Mouse (Mus musculus) lung, postnatal 14 days (tissue): ENCODE data around the gene Pelp1.
A peak's percentile ranks its signal among the peaks of the same experiment; 100 is the strongest.
"Not testable (repeated sequence)": the region's sequence is repeated elsewhere in the genome, so short reads cannot be mapped to it uniquely, and the experiment has no call there.

Source experiments
- DNase-seq: peaks from one replicate; pipeline ENCODE4 v3.0.0; 2021

Gene Pelp1

DNA sequence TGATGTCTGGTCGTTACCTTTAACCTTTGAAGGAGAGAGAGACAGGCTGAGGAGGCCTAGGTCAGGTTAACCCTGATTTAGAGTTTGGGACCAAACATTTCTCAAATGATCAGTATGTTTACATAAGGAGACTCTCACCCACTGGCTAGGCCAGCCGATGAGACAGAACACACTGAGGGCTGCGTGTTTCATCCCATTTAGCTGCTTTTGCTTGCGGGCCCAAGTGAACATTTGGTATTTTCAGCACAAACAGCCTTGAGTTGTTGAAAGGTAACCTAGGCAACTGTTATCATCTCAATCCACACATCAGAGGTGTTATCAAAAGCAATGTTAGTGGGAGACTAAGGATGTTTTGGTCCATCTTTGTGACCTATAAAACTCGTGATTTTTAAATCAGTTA, 9.7 kb upstream of the Pelp1 start:
- no peak for DNase-seq

DNA sequence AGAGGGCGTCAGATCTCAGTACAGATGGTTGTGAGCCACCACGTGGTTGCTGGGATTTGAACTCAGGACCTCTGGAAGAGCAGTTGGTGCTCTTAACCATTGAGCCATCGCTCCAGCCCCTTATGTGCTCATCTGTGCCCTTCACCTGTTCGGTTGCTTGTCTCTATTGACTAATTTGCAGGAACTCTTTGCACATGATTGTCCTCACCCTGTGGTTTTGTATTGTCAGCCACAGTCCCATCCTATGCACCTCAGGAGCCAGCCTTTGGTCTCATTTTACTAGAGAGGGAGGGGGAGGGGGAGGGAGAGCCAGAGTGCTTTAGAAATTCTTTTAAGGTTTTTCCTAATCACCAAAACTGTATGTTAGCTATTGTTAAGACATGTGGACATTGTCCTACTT, 8.4 kb upstream of the Pelp1 start:
- no peak for DNase-seq

DNA sequence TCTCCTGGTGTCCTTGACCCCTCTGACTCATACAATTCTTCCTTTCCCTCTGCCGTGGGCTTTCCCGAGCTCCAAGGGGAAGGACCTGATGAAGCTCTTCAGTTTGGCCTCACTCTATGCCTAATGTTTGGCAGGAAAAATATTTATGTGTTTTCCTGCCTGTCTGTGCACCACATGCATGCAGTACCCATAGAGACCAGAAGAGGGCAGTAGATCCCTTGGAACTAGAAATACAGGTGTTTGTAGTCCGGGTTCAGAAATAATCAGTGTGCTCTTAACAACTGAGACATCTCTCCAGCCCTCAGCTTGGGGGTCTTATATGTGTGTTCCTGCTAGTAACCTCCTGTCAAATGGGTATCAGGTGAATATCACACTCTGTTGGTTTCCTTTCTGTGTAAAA, 4.1 kb upstream of the Pelp1 start:
- peak; percentile 84 for DNase-seq

DNA sequence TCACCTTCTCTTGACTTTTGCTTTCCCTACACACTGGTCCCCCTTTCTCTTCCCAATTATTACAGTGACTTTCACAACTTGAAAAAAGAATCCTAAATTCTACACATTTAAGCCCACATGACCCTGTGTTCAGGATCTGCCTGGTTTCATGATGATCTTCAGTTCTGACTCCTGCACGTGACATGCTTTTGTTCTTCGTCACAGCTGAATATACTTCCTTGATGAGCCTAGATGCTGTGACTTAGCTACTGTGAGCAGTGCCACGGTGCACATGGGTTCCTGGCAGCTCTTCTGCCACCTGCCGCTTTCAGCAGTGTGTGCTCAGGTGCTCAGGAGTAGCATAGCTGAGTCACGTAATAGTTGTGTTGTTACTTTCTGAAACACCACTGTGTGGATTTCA, 2.8 kb upstream of the Pelp1 start:
- DNase-seq = no peak

DNA sequence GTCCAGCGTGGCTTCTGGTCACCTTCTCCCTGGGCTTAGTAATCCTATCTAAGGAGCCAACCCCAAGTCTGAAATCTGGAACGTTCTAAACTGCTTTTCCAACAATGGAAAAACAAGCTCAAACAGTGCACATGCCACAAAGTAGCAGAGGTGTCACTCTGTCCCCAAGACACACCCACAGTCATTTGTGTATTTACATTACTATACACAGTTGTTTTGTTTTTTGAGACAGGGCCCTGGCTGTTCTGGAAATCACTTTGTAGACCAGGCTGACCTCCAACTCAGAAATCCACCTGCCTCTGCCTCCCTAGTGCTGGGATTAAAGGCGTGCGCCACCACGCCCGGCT, 439 bp upstream of the Pelp1 start:
- no peak for DNase-seq

DNA sequence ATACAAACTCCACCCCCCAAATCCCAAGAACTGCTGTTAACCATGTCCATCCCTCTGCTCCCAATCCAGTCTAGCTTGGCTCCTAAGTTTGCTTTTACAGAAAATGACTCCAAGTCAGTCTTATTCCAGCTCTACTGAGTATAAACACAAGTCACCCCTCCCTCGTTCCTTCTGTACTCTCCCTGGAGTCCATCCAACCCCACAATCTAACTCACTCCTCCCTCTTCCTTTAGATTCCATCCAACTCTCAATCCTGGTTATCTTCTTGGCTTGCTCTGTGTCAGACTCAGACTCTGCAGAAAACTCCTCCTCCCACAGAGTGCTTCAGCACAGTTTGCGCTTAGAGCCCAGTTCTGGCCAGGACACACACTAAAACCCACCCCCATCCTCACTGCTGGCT, 6.2 kb downstream of the Pelp1 start:
- peak; percentile 27 for DNase-seq

DNA sequence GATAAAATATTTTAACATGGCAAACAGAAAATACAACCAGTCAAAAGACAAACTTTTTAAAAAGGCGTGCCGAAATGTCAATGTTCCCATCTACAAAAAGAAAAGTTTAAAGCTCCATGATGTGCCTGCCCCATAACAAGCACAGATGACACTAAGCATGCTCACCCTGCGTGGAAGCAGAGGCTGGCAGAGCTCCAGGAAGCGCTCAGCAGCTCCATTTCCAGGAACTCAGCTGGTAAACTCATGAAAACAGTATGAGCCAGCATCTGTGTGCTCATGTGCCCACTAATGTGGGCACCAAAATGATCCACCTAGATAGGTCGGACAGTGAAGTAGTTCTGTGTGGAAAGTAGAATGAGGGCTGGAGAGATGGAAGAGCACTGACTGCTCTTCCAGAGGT, 20.4 kb downstream of the Pelp1 start:
- DNase-seq = no peak

DNA sequence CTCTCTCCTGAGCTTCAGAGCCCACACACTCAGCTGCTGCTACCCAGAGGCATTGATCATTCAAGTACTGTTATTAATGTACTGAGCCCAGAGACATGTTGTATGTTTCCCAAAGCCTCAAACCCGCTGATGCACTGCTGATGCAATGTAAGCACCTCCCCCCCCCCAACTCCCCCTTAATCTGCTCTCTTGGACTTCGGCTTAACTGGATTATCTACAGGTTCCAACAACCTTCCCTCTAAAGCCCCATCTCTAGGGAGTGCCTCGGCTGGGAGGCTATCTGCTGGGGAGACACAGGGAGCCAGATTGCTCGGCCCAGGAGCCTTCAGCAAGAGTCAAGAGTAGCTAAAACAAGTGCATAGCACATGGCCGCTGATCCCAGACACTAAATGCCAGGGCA, 22.4 kb downstream of the Pelp1 start:
- DNase-seq = no peak

DNA sequence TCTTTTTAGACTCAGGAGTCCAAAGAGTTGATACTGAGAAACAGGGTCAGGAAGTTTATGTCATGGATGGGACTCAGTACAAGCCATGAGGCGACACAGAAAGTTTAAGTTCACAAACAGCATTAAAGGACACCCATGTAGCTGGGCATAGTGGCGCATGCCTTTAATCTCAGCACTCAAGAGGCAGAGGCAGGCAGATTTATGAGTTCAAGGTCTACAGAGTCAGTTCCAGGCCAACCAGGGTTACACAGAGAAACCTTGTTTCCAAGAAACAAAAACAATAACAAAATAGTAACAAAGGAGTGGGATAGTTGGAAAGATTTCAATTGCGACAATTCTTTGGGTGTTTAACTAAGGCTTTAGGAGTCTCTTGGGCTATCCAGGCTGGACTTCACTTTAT, 25.7 kb downstream of the Pelp1 start:
- DNase-seq = no peak

DNA sequence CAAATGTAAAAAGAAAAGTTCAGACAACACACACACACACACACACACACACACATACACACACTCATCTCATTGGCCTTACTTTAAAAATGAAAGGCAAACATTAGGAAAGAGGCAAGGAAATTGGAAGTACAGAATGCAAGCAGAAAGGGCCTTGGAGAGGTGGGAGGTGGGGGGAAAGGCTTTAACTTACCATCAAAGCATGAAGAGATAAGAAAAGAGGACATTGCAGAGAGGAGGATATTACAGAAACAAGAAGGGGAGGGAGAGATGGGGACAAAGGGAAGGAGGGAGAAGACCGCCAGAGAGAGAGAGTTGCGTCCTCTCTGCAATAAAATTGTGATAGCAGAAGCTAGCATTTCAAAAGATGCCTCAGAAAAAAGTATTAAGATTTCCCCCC, 28.5 kb downstream of the Pelp1 start:
- no peak for DNase-seq

DNA sequence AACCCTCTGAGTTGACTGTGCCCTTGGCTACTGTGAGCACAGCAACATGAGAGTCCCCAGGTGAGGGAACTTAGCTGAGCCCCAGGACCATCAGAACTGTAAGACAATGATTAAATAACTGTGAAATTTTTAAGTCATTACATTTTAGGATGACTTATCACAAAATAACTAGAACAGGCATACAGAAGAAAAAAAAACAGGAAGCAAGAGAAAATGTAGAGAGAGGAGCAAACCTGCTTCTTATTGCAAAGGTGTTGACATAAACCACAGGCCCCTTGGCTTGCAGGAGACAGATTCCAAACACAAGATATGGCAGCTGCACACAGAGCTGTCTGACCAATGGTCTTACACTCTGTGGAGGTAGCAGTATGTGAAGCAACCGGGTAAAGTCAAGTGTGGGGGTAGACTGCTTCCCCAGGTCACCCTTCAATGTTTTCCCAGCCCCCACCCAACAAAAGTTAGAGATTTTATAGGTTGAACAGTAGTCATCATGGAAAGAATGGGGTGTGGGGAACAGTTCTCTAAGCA, 29.3 kb downstream of the Pelp1 start:
- DNase-seq = no peak

DNA sequence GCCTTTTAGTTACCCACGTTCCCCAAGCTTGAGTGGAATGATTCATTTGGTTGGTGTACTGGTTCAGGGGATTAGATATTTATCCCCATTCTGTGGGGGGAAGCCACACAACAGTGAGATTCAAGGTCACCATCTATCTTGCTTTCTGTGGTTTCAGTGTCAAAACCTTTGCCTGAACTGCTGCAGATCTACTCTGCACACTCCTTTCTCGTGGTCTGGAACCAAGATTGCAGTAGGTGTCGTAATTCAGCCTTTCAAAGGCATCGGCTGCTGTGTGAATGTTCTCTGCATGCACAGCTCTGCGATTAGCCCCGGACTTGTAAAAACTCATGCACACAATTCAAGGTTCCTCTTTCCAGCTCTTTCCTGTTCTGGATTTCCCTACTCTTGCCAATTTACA, 33.8 kb downstream of the Pelp1 start:
- no peak for DNase-seq

DNA sequence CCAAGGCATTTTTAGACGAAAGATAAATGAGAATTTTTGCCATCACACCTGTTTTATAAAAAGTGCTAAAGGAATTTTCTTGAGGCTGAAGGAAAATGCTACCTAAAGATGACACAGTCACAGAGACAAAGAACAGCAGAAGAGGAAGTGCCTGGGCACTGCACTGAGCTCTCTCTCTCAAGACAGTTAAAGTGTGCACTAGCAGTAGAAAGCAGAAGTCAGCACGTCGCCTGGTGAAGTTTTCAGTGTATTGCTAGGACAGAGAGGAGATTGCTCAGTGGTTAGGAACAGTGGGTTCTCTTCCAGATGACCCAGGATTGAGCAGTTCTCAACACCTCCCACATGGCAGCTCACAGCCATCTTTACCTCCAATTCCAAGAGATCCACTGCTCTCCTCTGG, 35.5 kb downstream of the Pelp1 start:
- DNase-seq = no peak

DNA sequence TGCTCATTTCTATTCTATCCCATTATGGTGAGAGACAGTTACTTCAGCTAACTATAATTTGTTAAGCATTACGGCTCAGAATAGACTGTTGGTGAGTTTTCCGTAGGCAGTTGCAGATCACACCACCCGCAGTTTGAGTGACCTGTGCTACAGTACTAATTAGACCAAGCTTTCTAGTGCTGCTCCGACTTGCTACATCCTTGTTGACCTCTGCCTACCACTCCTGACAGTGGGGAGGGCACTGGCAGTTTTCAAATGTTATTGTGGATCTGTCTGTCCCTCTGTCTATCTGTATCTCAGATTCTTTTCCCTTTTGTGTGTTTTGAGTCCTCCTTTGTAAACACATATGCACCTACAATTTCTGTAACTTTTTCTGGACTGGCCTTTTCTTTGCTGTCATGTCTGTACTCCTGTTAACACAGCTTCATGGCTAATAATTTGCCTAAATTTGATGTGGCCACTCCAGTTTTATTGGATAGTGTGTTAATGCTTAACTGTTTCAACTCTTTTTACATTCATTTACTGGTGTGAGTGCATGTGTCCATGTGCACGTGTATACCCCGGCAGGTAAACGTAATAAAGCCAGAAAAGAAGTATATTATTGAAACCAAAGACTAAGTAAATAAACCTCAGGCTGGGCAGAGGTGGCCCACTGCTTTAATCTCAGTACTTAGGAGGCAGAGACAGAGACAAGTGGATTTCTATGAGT, 36.8 kb downstream of the Pelp1 start:
- DNase-seq = no peak

DNA sequence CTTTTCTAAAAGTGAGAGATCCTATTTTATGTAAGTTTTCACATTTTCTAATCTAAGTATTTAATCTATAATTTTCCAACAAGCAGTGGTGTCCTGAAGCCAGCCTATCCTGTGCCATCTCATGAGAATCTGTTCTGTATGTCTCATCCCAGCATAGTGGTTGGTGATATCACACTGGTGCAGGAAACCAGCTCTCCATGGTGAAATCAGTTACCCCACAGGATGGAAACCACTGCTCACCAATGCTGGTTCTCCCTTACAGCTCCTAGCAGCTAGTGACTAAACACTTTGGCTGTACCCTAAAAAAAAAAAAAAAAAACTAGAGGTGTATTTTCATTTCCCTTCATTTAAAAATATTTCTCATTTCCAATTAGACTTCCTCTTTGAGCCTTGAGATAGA, 37.4 kb downstream of the Pelp1 start:
- DNase-seq = no peak

DNA sequence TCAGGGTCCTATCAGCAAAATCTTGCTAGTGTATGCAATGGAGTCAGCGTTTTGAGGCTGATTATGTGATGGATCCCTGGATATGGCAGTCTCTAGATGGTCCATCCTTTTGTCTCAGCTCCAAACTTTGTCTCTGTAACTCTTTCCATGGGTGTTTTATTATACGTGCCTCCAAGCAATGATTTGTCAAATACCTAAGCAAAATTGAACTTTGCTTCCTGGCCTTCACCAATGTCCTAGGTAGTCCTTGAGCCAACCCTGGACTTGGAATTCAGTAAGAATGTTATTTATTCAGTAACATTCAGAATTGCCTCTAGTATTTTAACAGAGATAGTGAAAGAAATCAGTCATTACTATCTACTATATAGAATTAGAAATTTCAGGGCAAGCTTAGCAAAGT, 41.2 kb downstream of the Pelp1 start:
- DNase-seq = not testable (repeated sequence)

DNA sequence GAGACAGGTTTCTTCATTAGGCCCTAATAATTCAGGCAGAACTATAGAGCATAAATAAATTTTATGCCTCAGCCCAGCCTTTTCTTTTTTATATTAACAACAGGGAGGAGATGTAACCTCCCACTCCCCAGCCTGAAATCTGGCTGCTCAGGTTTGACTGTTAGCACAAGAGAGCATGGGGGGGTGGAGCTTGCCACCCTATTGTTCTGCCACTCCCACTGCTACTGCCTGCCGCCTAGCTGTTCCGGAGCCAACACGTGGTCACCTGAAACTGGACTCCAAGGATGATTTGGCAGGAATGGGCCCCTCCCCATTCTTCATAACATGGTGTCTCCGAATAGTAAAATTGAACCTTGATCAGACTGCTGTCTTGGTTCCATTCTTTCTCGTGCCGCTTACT, 42.1 kb downstream of the Pelp1 start:
- not testable (repeated sequence) for DNase-seq

DNA sequence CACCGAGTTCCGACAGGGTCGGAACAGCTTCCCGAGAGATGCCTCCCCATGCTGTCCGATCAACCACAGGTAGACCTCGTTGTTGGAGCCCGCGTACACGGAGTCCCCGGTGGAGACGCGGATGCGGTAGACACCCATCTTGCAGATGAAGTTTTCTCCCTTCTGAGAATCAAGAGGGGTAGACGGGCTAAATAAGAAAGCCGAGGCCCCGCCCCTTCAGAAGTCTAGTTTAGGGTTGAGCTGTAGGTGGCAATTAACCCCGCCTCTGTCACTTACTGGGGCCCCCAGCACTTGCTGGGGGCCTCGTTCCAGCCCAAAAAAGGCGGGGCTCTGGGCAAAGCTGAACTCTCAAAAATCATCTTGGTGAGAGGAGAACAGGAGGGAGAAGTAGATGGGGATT, 58.0 kb downstream of the Pelp1 start, which contains the start of gene Alox15:
Gene Alox15, minus strand, starts transcription at position 164 of the 400 bp plus-strand sequence.
- no peak for DNase-seq

DNA sequence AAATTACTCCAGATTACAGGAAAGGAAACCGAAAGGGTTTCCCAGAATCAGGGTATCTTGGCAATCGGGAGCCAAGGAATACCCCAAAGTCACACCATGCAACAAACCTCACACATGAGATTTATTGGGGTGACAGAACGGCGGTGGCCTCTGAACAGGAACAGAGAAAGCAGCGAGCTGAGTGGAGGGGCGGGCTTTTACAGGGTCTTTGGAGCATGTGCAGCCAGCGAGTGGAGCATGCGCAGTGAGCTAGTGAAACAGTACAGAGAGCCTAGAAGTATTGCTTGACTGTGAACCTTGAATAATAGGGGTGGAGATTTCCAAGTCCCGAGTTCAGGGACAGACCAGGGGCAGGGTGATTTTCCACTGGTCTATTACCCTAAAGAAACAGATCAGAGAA, 61.2 kb downstream of the Pelp1 start:
- no peak for DNase-seq

DNA sequence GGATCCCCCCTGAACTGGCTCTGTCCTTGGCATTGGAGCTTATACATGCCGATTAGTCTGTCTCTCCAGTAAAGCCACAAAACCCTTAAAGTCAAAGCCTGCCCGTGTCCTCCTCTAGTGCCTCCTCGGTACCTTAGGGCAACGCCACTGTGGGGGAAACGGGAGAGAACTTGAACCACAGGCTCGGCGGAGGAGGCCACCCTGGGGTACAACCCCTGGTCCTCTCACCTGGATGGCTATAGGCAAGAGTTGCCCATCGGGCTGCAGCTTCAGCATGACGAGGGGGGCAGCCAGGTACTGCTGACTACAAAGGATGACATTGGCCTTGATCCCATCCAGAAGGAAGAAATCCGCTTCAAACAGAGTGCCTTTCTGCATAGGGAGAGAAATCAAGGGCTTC, 62.0 kb downstream of the Pelp1 start:
- no peak for DNase-seq

DNA sequence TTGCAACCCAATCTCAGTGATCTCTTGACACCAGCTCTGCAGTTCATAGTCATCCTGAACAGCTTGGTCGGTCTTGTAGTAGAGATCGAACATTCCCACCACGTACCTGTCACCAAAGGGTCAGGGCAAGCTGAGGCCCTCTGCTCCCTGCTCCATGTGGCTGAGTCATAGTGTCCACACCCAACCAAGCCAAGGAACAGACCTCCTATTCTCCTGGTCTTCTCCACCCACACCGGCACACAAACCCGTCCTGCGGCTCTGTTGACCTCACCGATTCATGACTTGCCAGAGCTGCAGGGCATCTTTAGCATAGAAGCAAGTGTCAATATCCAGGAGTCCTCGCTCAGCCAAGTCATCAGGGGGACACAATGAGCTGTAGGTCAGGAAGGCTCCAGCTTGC, 64.3 kb downstream of the Pelp1 start:
- no peak for DNase-seq

DNA sequence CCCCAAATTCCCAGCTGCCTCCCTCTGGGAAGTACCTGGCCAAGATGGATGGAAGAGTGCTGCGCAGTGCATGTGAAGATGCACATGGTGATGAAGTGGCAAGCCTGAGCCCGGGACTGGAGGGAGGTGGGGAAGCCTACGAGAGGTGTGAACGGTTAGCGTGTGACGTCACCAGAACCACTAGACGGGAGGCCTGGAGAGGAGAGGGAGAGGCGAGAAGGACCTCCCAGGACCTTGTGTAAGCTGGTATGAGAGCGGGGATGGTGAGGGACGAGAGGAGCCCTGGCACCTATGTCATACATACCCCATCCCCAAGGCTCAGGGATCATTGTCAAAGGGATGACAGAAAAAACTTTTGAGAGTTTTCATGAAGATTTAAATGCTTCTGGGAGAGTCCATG, 64.8 kb downstream of the Pelp1 start:
- DNase-seq = no peak
